Mouse (Mus musculus) hematopoietic multipotent progenitor cell, adult 10-12 weeks (in vitro differentiated cells): Measurements from ENCODE around the gene Ube2a. TPM values are rescaled to one million over a fixed set of nuclear protein-coding genes. Genes with fewer than 3 reads are reported as not detected.

Source experiments
- polyA plus RNA-seq: library from polyadenylated mRNA; stranded (reverse); fragments of >175 nt; gene quantifications from 2 replicates; pipeline ENCODE4 v1.2.3, GENCODE M21; 2012; ENCODE audit warnings: low replicate concordance

The Ube2a gene
- 88.5 and 146 TPM in 2 replicates for polyA plus RNA-seq

DNA sequence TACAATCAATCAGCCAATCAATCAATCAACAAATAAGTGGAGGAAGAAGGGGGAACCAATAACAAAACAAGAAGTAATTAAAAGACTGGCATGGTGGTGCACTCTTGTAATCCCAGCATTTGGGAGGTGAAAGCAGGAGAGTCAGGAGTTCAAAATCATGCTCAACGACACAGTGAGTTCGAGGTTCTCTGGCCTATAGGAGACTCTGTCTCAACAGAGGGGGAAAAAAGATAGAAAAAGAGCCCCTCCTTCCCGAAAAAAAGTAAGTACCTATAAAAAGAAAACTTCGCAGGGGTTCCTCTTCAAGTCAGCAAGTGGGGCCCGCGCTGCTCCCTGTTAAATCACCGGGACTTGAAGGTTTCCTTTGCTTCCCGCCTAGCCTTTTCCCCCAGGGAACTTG lies at the start of gene Ube2a, which contains the start of gene C330007P06Rik:
Gene Ube2a (plus strand): TSS at position 136 of the 400 bp plus-strand sequence.
Gene C330007P06Rik (minus strand): TSS at position 347 of the 400 bp plus-strand sequence.

DNA sequence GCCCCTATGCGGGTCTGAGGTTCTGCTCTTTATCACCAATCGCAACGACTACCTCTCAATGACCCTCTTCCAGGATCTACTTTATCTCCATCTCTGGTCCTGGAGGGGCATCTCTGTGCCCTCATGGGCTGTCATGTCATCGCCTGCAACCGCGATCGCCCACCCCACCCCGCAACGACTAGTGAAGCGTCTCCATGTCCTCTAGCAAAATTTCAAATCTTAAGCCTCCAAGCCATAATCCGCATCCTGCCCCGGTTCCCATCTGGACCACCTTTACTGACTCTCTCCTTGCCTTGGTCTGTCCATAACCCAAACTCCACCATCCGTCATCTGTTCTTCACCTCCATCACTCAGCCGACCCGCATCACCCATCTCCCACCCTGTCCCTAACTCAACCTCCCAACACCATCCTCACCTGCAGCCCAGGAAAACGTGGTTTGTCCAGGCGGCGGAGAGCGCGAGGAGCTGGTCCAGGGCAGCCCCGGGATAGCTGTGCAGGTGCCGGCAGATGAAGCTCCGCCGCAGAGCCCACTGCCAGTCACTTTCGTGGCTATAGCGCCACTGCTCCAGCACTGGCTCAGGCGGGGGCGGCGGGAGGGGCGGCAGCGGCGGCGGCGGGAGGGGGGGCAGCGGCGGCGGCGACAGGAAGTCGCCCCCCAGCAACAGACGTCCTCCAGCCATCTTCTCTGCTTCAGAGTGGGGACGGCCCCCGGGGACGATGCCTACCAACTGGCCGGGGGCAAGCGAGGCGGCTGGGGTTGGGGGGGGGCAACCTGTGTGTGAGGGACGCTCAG lies 28.8 kb downstream of the Ube2a start, which contains the start of gene Nkrf:
Gene Nkrf (minus strand): TSS at position 579 of the 794 bp plus-strand sequence.

Other genes starting within 250 kb of the Ube2a start
- gene Akap17b, start 228.5 kb upstream of the Ube2a start, polyA plus RNA-seq, result 0.18 and 1.2 TPM in 2 replicates
- gene Slc25a43, start 130.2 kb upstream of the Ube2a start, polyA plus RNA-seq, result 0.91 and 3.2 TPM in 2 replicates
- gene Slc25a5, start 78.2 kb upstream of the Ube2a start, polyA plus RNA-seq, result 16.1 and 40.3 TPM in 2 replicates
- gene C330007P06Rik, start 211 bp downstream of the Ube2a start, polyA plus RNA-seq, result 0.52 and 2.8 TPM in 2 replicates
- 0.50 and 1.0 TPM in 2 replicates for gene Nkrf, start 29.0 kb downstream of the Ube2a start, polyA plus RNA-seq
- 10.4 and 28.4 TPM in 2 replicates for gene Sept6, start 117.9 kb downstream of the Ube2a start, polyA plus RNA-seq
- not detected in 2 replicates for gene Sowahd, start 174.9 kb downstream of the Ube2a start, polyA plus RNA-seq
- 152 and 474 TPM in 2 replicates for gene Rpl39, start 211.5 kb downstream of the Ube2a start, polyA plus RNA-seq
- gene Upf3b, start 236.4 kb downstream of the Ube2a start, polyA plus RNA-seq, result 1.1 and 13.2 TPM in 2 replicates